Mouse (Mus musculus): ENCODE data around the gene Cry2. TPM values are rescaled to one million over a fixed set of nuclear protein-coding genes. Genes with fewer than 3 reads are reported as not detected.

Cry2 gene
- polyA plus RNA-seq, 1 experiment from 2014 or later, result 16.1 TPM

GRCm38 (mm10) chr2:92389645-92390044, 44.2 kb downstream of the Cry2 start:
- Histone ChIP-seq H3K36me3 (ENCODE audit: control insufficient read depth, insufficient read depth, low read length) (peaks cover 30% of the 10 kb centered on the region), H3K4me2 (ENCODE audit: low read length) (peak overlapping the region; percentile 84), H3K27ac (ENCODE audit: low read depth, low read length) (peak overlapping the region; percentile 82), H3K4me3 (ENCODE audit: low read depth, low read length) (peak overlapping the region; percentile 79), H3K27me3 (replicated peaks; ENCODE audit: control insufficient read depth, insufficient read depth, low read length) (no peaks in the 10 kb centered on the region), H3K9me3 (replicated peaks; ENCODE audit: control insufficient read depth, low read length) (no peaks in the 10 kb centered on the region), H3K4me1 (ENCODE audit: control insufficient read depth, insufficient read depth, low read length) (peaks cover 43% of the 10 kb centered on the region), H3K9ac (ENCODE audit: low read length) (peak overlapping the region; percentile 89; the same call in 1 of the 2 replicates)
- no peak for ATAC-seq
- WGBS, result under 1% methylated on average over 10 of the region's 10 CpGs
- no peak for DNase-seq (ENCODE audit: low spot score)

- peak; percentile 98 for DNase-seq (ENCODE audit: low spot score)
- no peaks in the 10 kb centered on the region for H3K27me3 ChIP-seq (replicated peaks; ENCODE audit: control insufficient read depth, insufficient read depth, low read length)
- peak overlapping the region; percentile 82 for H3K27ac ChIP-seq (ENCODE audit: low read depth, low read length)
- peak overlapping the region; percentile 79 for H3K4me3 ChIP-seq (ENCODE audit: low read depth, low read length)
- peak overlapping the region; percentile 84 for H3K4me2 ChIP-seq (ENCODE audit: low read length)
- H3K9ac ChIP-seq (ENCODE audit: low read length), result peak overlapping the region; percentile 89
- WGBS, result under 1% methylated on average over 53 of the region's 62 CpGs
- peaks cover 43% of the 10 kb centered on the region for H3K4me1 ChIP-seq (ENCODE audit: control insufficient read depth, insufficient read depth, low read length)
- peak; percentile 94 for ATAC-seq
- H3K9me3 ChIP-seq (replicated peaks; ENCODE audit: control insufficient read depth, low read length), result no peaks in the 10 kb centered on the region
- H3K36me3 ChIP-seq (ENCODE audit: control insufficient read depth, insufficient read depth, low read length), result peaks cover 36% of the 10 kb centered on the region
These were observed 44.8 kb downstream of the Cry2 start for GRCm38 (mm10) chr2:92388891-92389641.

GRCm38 (mm10) chr2:92388081-92388517, 45.7 kb downstream of the Cry2 start:
- no peaks in the 10 kb centered on the region for H3K27me3 ChIP-seq (replicated peaks; ENCODE audit: control insufficient read depth, insufficient read depth, low read length)
- H3K4me2 ChIP-seq (ENCODE audit: low read length), result peak overlapping the region; percentile 84
- DNase-seq (ENCODE audit: low spot score) (no peak), ATAC-seq (no peak)
- peak overlapping the region; percentile 89 for H3K9ac ChIP-seq (ENCODE audit: low read length)
- peak overlapping the region; percentile 79 for H3K4me3 ChIP-seq (ENCODE audit: low read depth, low read length)
- H3K27ac ChIP-seq (ENCODE audit: low read depth, low read length), result peak overlapping the region; percentile 82; the same call in 1 of the 2 replicates
- 22% methylated on average over 3 of the region's 3 CpGs for WGBS
- peaks cover 43% of the 10 kb centered on the region for H3K4me1 ChIP-seq (ENCODE audit: control insufficient read depth, insufficient read depth, low read length)
- peaks cover 46% of the 10 kb centered on the region for H3K36me3 ChIP-seq (ENCODE audit: control insufficient read depth, insufficient read depth, low read length)
- H3K9me3 ChIP-seq (replicated peaks; ENCODE audit: control insufficient read depth, low read length), result no peaks in the 10 kb centered on the region

- H3K27ac ChIP-seq (ENCODE audit: low read depth, low read length), result 0 out of 2 replicates have a peak overlapping the region, but pooled peaks have one; percentile 27
- H3K9ac ChIP-seq (ENCODE audit: low read length), result peak overlapping the region; percentile 89
- 74% methylated on average over 4 of the region's 4 CpGs for WGBS
These were observed 46.2 kb downstream of the Cry2 start for GRCm38 (mm10) chr2:92387646-92388045.

GRCm38 (mm10) chr2:92386821-92387570, 46.8 kb downstream of the Cry2 start:
- Histone ChIP-seq H3K36me3 (ENCODE audit: control insufficient read depth, insufficient read depth, low read length) (peaks cover 57% of the 10 kb centered on the region), H3K4me2 (ENCODE audit: low read length) (peak overlapping the region; percentile 84; the same call in 1 of the 2 replicates), H3K9ac (ENCODE audit: low read length) (peak overlapping the region; percentile 89; the same call in 1 of the 2 replicates), H3K4me3 (ENCODE audit: low read depth, low read length) (0 out of 2 replicates have a peak overlapping the region, but pooled peaks have one; percentile 79), H3K4me1 (ENCODE audit: control insufficient read depth, insufficient read depth, low read length) (peaks cover 33% of the 10 kb centered on the region), H3K27me3 (replicated peaks; ENCODE audit: control insufficient read depth, insufficient read depth, low read length) (no peaks in the 10 kb centered on the region), H3K27ac (ENCODE audit: low read depth, low read length) (no peak overlapping the region), H3K9me3 (replicated peaks; ENCODE audit: control insufficient read depth, low read length) (no peaks in the 10 kb centered on the region)
- DNase-seq (ENCODE audit: low spot score), result no peak
- WGBS, result 93% methylated on average over 30 of the region's 30 CpGs
- no peak for ATAC-seq

More at GRCm38 (mm10) chr2:92387646-92388045, 46.2 kb downstream of the Cry2 start:
- H3K27me3 ChIP-seq (replicated peaks; ENCODE audit: control insufficient read depth, insufficient read depth, low read length), result no peaks in the 10 kb centered on the region
- H3K4me3 ChIP-seq (ENCODE audit: low read depth, low read length), result peak overlapping the region; percentile 79
- no peak for DNase-seq (ENCODE audit: low spot score)
- peak overlapping the region; percentile 84 for H3K4me2 ChIP-seq (ENCODE audit: low read length)
- no peak for ATAC-seq
- peaks cover 50% of the 10 kb centered on the region for H3K36me3 ChIP-seq (ENCODE audit: control insufficient read depth, insufficient read depth, low read length)
- peaks cover 39% of the 10 kb centered on the region for H3K4me1 ChIP-seq (ENCODE audit: control insufficient read depth, insufficient read depth, low read length)
- no peaks in the 10 kb centered on the region for H3K9me3 ChIP-seq (replicated peaks; ENCODE audit: control insufficient read depth, low read length)

- Histone ChIP-seq H3K9ac (ENCODE audit: low read length) (no peak overlapping the region), H3K27me3 (replicated peaks; ENCODE audit: control insufficient read depth, insufficient read depth, low read length) (no peaks in the 10 kb centered on the region), H3K36me3 (ENCODE audit: control insufficient read depth, insufficient read depth, low read length) (peaks cover 72% of the 10 kb centered on the region), H3K4me2 (ENCODE audit: low read length) (no peak overlapping the region), H3K4me1 (ENCODE audit: control insufficient read depth, insufficient read depth, low read length) (peaks cover 19% of the 10 kb centered on the region), H3K27ac (ENCODE audit: low read depth, low read length) (no peak overlapping the region), H3K4me3 (ENCODE audit: low read depth, low read length) (no peak overlapping the region), H3K9me3 (replicated peaks; ENCODE audit: control insufficient read depth, low read length) (no peaks in the 10 kb centered on the region)
- no peak for ATAC-seq
- DNase-seq (ENCODE audit: low spot score), result no peak
- 92% methylated on average over 22 of the region's 22 CpGs for WGBS
These were observed 48.5 kb downstream of the Cry2 start for GRCm38 (mm10) chr2:92385113-92386051.

GRCm38 (mm10) chr2:92384101-92384500, 49.7 kb downstream of the Cry2 start:
- Histone ChIP-seq H3K27me3 (replicated peaks; ENCODE audit: control insufficient read depth, insufficient read depth, low read length) (no peaks in the 10 kb centered on the region), H3K4me3 (ENCODE audit: low read depth, low read length) (no peak overlapping the region), H3K27ac (ENCODE audit: low read depth, low read length) (no peak overlapping the region), H3K9ac (ENCODE audit: low read length) (no peak overlapping the region), H3K9me3 (replicated peaks; ENCODE audit: control insufficient read depth, low read length) (no peaks in the 10 kb centered on the region), H3K36me3 (ENCODE audit: control insufficient read depth, insufficient read depth, low read length) (peaks cover 85% of the 10 kb centered on the region), H3K4me1 (ENCODE audit: control insufficient read depth, insufficient read depth, low read length) (peaks cover 11% of the 10 kb centered on the region), H3K4me2 (ENCODE audit: low read length) (no peak overlapping the region)
- DNase-seq (ENCODE audit: low spot score) (no peak), ATAC-seq (no peak)
- WGBS, result 81% methylated on average over 4 of the region's 4 CpGs

DNA sequence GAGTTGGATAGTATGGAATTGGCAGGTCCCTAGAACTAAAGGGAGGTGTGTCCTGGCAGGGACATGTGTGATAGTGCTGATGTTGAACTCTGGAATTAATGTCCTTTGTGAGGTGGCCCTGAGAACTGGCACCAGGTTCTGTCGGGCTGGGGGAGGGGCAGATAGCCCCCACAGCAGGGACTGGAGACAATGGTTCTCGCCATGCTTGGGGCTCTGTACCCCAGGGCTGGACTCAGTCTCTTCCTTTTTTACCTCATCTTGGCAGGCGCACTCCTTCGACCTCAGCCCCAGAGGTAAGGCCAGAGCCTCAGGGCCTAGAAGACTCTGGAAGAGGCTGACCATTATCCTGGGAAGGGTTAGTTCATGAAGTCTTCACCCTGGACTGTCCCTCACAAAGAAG, 51.1 kb downstream of the Cry2 start:
- Histone ChIP-seq H3K27me3 (replicated peaks; ENCODE audit: control insufficient read depth, insufficient read depth, low read length) (no peaks in the 10 kb centered on the region), H3K4me2 (ENCODE audit: low read length) (no peak overlapping the region), H3K9ac (ENCODE audit: low read length) (no peak overlapping the region), H3K4me3 (ENCODE audit: low read depth, low read length) (no peak overlapping the region), H3K9me3 (replicated peaks; ENCODE audit: control insufficient read depth, low read length) (no peaks in the 10 kb centered on the region), H3K36me3 (ENCODE audit: control insufficient read depth, insufficient read depth, low read length) (peaks cover 98% of the 10 kb centered on the region), H3K27ac (ENCODE audit: low read depth, low read length) (no peak overlapping the region), H3K4me1 (ENCODE audit: control insufficient read depth, insufficient read depth, low read length) (peaks cover 4% of the 10 kb centered on the region)
- DNase-seq (ENCODE audit: low spot score), result no peak
- no peak for ATAC-seq
- WGBS, result 97% methylated on average over 4 of the region's 4 CpGs

Measured in forebrain, embryonic 14.5 days (tissue).